Mouse (Mus musculus) retina, adult 2 months (tissue): ENCODE measurements around the gene Stx4a.
"Not testable (repeated sequence)": the region's sequence is repeated elsewhere in the genome, so short reads cannot be mapped to it uniquely, and the experiment has no call there.

Experiments
- DNase-seq: peaks from one replicate; pipeline ENCODE4 v3.0.0-alpha.2; 2012; ENCODE audit warnings: low read depth, low spot score

Stx4a gene

DNA sequence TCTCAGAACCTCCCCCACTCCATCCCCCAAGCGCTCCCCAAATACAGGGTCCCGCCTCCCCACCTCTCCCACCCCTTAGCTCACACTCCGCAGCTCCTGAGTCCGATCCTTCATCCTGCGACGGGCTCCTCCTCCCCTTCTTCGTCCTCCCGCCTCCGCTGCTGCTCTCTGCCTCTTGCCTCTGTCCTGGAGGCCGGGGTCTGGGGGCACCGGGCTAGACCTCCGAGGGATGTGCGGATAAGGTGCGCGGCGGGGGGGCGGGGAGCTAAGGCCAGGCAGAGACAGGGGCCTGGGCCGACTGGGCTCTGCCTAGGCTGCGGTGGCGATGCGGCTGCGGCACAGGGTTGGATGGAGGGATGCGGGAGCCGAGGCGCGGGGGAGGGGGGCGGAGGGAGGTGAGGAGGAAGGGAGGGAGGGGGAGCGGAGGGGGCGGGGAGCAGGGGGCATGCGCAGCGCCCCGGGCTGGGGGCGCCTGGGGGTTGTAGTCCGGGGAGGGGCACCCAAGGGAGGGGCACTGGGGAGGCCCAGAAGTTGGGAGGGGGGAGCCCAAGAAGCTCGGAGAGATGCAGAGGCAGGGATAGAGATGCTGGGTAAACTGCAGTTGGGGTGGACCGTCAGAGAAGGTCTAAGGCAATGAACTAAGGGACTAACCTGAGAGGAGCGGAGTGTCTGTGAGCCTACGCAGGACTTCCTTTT, at the start of gene Stx4a, which contains the start of gene Stx1b:
Gene Stx4a (plus strand): TSS at position 119 of the 696 bp plus-strand sequence.
Gene Stx1b (minus strand): TSS at position 374 of the 696 bp plus-strand sequence.
- DNase-seq, result no peak

DNA sequence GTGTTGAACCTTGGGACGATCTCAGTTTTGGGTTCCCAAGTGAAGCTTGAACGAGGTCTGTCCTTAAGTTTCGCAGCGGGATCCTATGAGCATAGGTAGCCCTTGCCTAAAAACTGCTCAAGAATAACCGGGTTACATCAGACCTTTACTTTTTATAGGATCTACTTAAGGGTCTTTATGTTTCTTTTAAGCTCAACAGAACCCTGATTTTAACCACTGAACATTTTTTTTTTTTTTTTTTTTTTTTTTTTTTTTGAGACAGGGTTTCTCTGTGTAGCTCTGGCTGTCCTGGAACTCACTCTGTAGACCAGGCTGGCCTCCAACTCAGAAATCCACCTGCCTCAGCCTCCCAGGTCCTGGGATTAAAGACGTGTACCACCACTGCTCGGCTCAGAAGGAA, 48.3 kb upstream of the Stx4a start:
- DNase-seq, result not testable (repeated sequence)

DNA sequence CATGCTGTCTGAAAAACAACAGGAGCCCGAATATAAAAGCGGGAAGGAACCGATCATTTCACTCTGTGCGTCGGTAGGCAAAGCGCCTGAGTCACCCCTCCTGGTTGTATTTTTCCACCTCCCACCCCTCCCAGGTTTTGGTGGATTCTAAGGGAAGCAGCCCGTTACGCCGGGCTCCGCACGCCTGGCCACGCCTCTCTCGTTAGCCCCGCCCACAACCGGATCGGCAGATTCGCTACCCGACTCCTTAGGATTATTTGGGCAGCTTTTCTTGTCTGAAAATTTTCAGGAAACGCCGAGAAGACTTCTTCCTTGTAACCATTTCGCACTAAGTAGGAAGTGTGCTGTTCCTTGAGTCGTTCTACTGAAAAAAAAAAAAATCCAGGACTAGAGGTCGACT, 47.7 kb upstream of the Stx4a start, which contains the start of gene Setd1a:
Gene Setd1a (plus strand): TSS at position 245 of the 400 bp plus-strand sequence.
- DNase-seq, result peak; percentile 78

DNA sequence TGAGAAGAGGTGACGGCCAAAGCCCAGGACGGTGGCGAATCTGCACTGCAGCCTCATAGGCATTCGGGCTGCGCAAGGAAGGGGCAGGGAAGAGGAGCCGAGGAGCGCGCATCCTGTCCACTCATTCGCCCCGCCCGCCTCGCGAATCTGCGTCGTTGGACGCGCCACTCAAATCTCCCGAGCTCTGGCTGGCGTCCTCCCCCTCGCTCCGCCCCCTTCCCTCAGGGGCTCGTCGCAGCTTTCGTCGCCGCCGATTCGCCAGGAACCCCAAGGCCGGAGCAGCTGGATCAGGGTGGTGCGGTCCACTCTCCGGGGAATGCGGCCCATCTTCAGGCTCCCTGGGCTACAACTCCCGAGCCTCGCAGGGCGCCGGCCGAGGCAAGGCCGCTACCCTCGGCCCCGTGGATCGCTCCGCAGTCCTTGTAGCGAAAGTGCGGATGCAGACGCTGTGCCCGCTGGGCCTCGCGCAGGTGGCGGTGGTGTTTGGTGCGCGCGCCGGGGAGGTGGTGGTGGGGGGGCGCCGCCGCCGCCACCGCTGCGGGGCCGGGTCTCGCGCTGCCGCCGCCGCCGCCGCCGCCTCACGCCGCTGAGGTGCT, 47.1 kb upstream of the Stx4a start:
- peak; percentile 96 for DNase-seq

DNA sequence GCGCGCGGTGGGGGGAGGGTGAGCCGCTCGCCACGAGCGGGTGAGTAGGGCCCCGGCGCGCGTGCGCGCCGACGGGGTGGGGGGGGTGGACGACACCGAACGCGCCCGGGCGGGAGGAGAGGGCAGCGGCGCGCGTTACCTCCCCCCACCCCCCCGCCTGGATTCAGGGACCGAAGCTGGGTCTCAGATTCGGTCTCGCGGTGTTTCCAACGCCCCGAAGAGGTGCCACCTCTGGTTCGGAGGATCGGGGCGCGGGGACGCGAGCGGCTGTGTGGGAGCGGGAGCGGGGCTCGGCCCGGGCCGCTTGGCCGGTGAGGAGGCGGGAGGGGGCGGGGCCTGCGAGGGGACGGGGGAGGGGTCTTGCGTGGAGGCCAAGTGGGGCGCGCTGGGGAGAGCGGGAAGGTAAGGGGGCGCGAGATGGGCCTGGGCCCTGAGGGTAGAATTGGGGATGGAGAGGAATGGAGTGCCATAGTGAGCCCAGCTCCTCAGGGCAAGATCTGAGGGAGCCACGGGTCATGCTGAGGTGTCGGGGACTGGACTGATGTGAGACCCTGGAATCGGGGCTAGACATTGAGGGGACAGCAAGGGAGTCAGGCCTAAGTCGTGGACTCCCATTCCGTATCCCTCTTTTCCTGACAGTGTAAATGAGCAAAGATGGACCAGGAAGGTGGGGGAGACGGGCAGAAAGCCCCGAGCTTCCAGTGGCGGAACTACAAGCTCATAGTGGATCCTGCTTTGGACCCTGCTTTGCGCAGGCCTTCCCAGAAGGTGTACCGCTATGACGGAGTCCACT, 46.4 kb upstream of the Stx4a start:
- DNase-seq, result no peak

DNA sequence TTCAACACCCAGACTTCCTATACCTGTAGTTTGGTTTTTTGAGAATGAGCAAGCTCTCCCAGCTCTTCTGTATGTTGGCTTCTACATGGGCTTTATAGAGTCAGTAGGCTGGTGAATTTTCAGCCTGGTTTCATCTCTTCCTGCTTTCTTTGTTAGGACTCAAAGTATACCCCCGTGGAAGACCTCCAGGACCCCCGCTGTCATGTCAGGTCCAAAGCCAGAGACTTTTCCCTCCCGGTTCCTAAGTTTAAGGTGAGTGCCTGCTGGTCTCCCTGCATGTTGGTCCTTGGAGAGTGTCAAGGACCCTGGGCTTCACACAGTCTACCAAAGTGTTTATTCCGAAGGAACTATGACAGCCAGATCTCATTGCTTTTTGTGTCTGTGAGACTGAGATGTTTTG, 45.7 kb upstream of the Stx4a start:
- no peak for DNase-seq

DNA sequence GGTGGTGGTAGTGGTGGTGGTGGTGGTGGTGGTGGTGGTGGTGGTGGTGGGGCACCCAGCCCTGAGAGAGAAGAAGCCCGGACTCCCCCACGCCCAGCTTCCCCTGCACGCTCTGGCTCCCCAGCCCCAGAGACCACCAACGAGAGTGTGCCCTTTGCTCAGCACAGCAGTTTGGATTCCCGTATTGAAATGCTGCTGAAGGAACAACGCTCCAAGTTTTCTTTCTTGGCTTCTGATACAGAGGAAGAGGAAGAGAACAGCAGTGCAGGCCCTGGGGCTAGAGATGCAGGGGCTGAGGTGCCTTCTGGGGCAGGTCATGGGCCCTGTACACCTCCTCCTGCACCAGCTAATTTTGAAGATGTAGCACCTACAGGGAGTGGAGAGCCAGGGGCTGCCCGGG, 38.8 kb upstream of the Stx4a start, which contains the start of gene Gm49388:
Gene Gm49388 (plus strand): TSS at position 301 of the 400 bp plus-strand sequence.
- DNase-seq, result no peak

DNA sequence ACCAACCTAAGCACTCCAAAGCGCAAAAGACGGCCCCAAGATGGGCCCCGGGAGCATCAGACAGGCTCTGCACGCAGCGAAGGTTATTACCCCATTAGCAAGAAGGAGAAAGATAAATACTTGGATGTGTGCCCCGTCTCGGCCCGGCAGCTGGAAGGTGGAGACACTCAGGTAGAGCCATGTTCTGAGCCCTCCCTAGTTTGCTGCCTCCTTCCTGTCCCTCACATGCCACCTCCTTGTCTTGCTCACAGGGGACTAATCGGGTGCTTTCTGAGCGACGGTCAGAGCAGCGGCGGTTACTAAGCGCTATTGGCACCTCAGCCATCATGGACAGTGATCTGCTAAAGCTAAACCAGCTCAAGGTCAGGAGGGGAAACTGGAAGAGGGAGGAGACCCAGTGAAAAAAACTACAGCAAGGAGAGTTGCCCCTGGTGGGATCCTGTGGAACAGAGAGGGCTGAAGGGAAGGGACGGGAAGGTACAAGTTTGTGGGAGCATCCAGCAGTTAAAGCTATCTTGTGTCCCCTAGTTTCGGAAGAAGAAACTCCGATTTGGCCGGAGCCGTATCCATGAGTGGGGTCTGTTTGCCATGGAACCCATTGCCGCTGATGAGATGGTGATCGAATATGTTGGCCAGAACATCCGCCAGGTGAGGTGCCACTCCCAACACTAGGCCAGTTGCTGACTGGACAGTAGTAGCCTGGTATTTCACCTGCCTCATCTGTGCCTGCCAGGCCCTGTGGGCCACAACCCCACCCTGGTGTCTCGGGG, 26.8 kb upstream of the Stx4a start:
- no peak for DNase-seq

DNA sequence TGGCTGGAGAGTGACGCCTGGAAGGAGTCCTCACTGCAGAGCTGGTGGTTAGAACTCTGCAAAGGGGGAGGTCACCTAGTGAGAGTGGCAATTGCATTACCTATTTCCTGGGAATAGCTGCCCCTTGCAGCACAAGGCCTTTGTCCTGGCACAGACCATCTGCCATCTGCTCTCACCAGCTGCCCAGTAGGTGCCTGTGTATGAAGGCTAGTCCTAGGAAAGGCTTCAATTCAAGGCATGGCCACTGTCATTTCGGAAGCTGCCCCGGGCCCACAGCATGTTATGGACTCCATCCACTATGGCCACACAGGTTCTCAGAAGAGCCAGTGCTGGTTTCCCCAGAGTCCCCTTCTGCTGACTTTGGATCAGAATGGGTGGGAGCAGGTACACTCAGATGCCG, 25.5 kb upstream of the Stx4a start:
- DNase-seq, result no peak

DNA sequence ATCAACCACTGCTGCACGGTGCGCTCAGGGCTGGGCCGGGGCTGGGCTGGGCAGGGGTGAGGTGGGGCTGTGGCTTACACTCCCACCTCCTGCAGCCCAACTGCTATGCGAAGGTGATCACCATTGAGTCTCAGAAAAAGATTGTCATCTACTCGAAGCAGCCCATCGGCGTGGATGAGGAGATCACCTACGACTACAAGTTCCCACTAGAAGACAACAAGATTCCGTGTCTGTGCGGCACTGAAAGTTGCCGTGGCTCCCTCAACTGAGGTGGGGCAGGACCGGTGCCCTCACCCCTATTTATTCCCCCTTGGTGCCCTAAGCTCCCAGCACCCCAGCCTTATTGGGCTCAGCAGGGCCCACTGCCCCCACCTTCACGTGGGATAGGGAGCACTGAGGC, 24.9 kb upstream of the Stx4a start:
- no peak for DNase-seq

DNA sequence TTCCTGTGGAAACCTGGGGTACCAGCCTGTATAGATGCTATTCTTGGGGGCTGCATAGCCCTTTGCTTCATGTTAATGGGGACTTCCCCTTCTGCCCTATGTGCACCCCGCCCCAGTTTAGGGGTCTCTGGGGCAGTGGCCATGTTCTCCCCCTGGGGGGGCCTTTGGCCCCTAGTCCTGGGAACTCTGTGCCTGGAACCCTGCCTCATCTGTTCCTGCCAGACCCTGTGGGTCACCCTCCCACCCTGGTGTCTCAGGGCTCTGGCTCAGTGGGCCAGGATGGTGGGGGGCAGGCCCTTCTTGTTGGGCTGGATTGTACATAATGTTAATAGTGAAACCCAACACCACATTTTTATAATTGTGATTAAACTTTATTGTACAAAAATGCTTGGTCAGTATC, 24.4 kb upstream of the Stx4a start:
- DNase-seq, result no peak

DNA sequence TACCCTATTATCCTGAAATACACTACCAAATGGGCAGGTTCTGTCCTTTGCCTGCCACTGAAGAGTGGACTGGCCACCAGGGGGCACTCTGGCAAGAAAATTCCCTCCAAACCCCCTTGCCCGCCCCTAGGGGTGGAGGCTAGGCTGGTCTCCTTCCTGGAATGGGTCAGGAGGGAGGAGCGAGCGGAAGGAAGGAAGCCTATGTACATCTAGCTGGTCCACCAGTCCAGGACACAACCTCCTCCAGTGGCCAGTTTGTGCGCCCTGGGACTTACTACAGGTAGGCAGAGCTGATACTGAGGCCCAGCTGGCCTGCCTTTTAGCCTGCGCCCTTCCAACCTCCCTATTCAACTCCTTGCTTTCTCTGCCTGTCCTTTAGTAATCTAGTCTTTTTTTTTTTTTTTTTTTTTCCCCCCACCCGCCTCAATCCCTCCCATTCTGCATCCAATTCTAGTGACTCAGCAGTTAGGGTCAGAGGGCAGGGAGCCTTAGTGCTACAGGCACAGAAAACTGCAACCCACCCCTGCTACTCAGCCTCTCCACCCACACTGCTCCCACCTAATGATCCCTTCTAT, 23.6 kb upstream of the Stx4a start, which contains the start of gene Hsd3b7:
Gene Hsd3b7 (plus strand): TSS at position 170 of the 575 bp plus-strand sequence.
- DNase-seq, result peak; percentile 33

DNA sequence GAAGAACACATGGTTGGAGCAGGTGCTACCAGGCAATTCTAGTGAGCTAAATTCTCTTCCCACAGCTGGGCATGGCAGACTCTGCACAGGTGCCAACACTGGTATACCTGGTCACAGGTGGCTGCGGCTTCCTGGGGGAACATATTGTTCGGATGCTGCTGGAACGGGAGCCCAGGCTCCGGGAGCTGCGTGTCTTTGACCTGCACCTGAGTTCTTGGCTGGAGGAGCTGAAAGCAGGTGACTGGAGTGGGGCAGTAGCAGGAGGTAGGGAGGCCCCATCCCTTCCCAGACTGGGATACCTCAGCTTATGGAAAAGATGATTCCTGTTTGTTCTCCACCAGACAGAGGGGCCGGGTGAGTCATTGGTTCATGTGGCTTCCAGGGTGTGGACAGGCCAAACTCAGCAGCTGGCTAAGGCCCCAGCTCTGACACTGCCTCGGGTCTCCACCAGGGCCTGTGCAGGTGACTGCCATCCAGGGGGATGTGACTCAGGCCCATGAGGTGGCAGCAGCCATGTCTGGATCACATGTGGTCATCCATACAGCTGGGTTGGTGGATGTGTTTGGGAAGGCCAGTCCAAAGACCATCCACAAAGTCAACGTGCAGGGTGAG, 23.0 kb upstream of the Stx4a start:
- no peak for DNase-seq

DNA sequence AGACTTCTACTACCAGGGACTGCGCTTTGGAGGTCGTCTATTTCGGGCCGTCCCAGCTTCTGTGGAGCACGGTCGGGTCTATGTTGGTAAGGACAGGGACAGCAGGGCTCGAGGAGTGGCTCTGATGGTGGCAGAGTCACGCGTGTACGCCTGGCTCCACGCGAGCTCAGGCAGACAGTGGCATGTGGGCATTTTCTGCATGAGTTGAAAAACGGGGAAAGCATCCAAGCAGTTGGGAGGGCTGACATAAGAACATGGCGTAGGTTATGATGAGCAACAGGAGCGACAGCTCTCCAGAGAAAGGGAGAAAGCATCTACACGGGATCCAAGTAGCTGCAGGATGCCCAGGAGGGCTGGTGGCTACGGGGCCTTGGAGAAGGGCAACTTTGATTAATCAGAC, 21.8 kb upstream of the Stx4a start:
- no peak for DNase-seq

DNA sequence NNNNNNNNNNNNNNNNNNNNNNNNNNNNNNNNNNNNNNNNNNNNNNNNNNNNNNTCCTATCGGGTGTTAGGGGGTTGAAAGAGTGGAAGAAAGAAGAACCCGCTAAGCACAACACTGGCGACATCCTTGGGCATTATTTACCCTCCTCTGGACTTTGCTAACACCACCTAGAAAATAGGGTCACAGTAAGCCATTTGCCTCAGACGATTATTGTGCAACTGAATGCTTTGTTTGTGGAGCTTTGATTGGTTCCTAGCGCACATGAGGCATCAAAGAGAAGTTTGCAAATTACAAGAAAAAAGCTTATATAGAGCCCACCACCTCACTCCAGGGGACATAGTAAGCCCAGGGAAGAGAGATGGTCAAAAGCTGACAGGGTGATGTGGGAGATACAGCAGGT, 15.3 kb upstream of the Stx4a start:
- DNase-seq, result no peak

DNA sequence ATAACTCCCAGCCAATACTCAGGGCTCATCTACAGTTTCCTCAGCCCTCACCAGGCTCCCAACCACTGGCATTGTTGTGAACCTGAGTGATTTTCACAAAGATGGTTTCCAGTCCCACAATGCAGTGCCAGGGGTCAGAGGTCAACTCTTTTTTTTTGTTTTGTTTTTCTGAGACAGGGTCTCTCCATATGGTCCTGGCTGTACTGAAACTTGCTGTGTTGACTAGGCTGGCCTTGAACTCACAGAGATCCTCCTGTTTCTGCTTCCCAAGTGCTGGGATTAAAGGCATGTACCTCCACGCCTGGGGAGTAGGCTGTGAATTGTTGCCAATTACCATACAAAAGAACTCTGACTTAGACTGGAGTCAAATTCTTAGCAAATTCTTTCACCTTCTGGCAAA, 14.2 kb upstream of the Stx4a start:
- DNase-seq, result no peak

DNA sequence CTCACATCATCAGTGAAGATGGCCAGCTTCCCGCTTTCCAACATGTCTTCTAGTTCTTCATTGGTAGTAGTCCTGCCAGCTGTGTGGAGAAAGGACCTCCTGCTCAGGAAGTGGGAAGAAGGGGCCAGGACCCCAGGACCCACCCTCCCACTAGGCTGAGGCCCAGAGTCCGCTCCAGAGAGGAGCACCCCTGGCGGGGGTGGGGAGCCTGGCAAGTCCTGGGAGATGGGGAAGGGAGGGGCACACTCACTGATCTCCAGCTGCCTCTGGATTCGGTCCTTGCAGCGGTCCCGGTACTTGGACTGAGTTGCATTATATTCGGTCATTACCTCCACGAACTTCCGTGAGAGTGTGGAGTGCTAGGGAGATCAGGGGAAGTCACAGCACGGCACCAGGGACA, 13.4 kb upstream of the Stx4a start:
- no peak for DNase-seq

DNA sequence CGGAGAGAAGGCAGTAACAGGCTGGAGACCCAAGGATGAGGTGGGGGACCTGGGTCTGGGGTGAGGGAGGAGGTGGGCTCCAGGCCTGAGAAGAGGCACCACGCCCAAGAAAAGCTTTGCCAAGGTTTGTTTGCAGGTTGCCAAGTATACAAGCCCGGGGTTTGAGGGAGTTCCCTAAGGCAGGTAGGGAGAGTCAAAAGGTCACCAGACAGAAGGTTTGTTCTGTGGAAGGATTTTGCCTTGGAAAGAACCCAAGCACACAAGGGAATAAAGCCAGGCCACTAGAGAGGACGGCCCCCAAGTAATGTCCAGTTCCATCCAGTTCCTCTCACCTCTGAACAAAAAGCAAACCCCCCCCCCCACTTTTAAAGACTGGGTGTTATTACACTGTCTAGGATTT, 12.9 kb upstream of the Stx4a start:
- no peak for DNase-seq

DNA sequence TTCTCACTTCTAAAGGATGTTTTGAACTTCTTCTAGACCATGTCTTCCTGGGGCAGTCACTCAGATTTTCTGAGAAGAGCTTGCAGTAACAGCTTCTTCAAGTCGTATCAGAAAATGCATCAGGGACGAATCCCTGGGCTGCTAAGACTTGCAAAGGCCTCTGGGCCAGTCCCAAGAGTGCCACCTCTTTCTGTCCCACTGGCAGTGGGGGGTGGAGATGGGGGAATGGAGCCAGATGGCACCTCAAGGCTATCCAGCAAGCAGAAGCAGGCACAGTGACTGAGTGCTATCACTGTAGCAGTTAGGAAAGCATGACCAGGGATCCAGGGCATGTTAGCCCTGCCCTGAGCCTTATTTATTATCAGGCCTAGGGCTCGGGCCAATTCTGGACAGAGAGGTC, 11.8 kb upstream of the Stx4a start:
- no peak for DNase-seq

DNA sequence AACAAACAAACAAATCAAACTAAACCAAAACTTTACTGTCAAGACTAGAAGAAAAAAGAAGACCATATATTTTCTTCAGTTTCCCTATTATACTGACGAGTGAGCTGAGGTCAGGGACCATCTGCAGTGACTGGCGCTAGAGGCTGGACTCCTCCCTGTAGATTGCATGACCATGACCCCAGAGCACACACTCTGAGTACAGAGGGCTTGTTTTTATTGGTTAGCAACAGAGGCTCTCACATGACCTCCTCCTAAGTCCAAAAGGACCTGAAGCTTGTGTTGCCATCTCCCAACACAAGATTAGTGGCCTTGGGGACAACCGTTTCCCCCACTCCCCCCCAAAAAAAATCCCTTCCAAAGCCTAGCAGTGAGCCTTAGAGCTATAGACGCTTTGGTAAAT, 10.3 kb upstream of the Stx4a start:
- DNase-seq, result no peak
